Mouse (Mus musculus): ENCODE results near the gene Slc26a1.
"Not testable (repeated sequence)": the region's sequence is repeated elsewhere in the genome, so short reads cannot be mapped to it uniquely, and the experiment has no call there.

Slc26a1 gene

GRCm38 (mm10) chr5:108658611-108659010, 16.8 kb downstream of the Slc26a1 start:
- no peak for DNase-seq (ENCODE audit: low read depth in 1 of 2, low spot score in 2 of 2)

- DNase-seq (ENCODE audit: low read depth in 1 of 2, low spot score in 2 of 2): no peak
Observed at GRCm38 (mm10) chr5:108657406-108657805, 18.0 kb downstream of the Slc26a1 start.

GRCm38 (mm10) chr5:108655891-108656650, 19.3 kb downstream of the Slc26a1 start:
- no peak for DNase-seq (ENCODE audit: low read depth in 1 of 2, low spot score in 2 of 2)

GRCm38 (mm10) chr5:108655381-108655780, 20.0 kb downstream of the Slc26a1 start:
- DNase-seq (ENCODE audit: low read depth in 1 of 2, low spot score in 2 of 2): no peak

GRCm38 (mm10) chr5:108654444-108654990, 20.9 kb downstream of the Slc26a1 start:
- DNase-seq (ENCODE audit: low read depth in 1 of 2, low spot score in 2 of 2): no peak

GRCm38 (mm10) chr5:108653341-108653740, 22.0 kb downstream of the Slc26a1 start:
- DNase-seq (ENCODE audit: low read depth in 1 of 2, low spot score in 2 of 2): no peak

- DNase-seq (ENCODE audit: low read depth in 1 of 2, low spot score in 2 of 2): no peak
Observed at GRCm38 (mm10) chr5:108651823-108652222, 23.5 kb downstream of the Slc26a1 start.

- DNase-seq (ENCODE audit: low read depth in 1 of 2, low spot score in 2 of 2): no peak
Observed at GRCm38 (mm10) chr5:108651136-108651720, 24.1 kb downstream of the Slc26a1 start.

GRCm38 (mm10) chr5:108650341-108650740, 25.0 kb downstream of the Slc26a1 start:
- no peak for DNase-seq (ENCODE audit: low read depth in 1 of 2, low spot score in 2 of 2)

- no peak for DNase-seq (ENCODE audit: low read depth in 1 of 2, low spot score in 2 of 2)
Observed at GRCm38 (mm10) chr5:108648937-108649576, 26.3 kb downstream of the Slc26a1 start.

- no peak for DNase-seq (ENCODE audit: low read depth in 1 of 2, low spot score in 2 of 2)
Observed at GRCm38 (mm10) chr5:108647820-108648465, 27.4 kb downstream of the Slc26a1 start.

- DNase-seq (ENCODE audit: low read depth in 1 of 2, low spot score in 2 of 2): no peak
Observed at GRCm38 (mm10) chr5:108647311-108647710, 28.1 kb downstream of the Slc26a1 start.

- no peak for DNase-seq (ENCODE audit: low read depth in 1 of 2, low spot score in 2 of 2)
Observed at GRCm38 (mm10) chr5:108646343-108646660, 29.1 kb downstream of the Slc26a1 start.

- DNase-seq (ENCODE audit: low read depth in 1 of 2, low spot score in 2 of 2): no peak
Observed at GRCm38 (mm10) chr5:108645651-108646342, 29.6 kb downstream of the Slc26a1 start.

GRCm38 (mm10) chr5:108643674-108644073, 31.7 kb downstream of the Slc26a1 start:
- DNase-seq (ENCODE audit: low read depth in 1 of 2, low spot score in 2 of 2): no peak

GRCm38 (mm10) chr5:108636172-108636571, 39.2 kb downstream of the Slc26a1 start:
- DNase-seq (ENCODE audit: low read depth in 1 of 2, low spot score in 2 of 2): no peak

- DNase-seq (ENCODE audit: low read depth in 1 of 2, low spot score in 2 of 2): not testable (repeated sequence)
Observed at GRCm38 (mm10) chr5:108634088-108634487, 41.3 kb downstream of the Slc26a1 start.

GRCm38 (mm10) chr5:108633676-108634075, 41.7 kb downstream of the Slc26a1 start:
- no peak for DNase-seq (ENCODE audit: low read depth in 1 of 2, low spot score in 2 of 2)

GRCm38 (mm10) chr5:108629634-108630483, 45.5 kb downstream of the Slc26a1 start, which contains the start of the genes Gak and Tmem175:
Gene Gak (minus strand): TSS chr5:108629755.
Gene Tmem175 (plus strand): TSS chr5:108629770.
- peak; percentile 65 to 90 for DNase-seq (ENCODE audit: low read depth in 1 of 2, low spot score in 2 of 2)
